Mouse (Mus musculus): Measurements from ENCODE around the gene Sod1.
"Not testable (repeated sequence)": the region's sequence is repeated elsewhere in the genome, so short reads cannot be mapped to it uniquely, and the experiment has no call there.

The Sod1 gene

DNA sequence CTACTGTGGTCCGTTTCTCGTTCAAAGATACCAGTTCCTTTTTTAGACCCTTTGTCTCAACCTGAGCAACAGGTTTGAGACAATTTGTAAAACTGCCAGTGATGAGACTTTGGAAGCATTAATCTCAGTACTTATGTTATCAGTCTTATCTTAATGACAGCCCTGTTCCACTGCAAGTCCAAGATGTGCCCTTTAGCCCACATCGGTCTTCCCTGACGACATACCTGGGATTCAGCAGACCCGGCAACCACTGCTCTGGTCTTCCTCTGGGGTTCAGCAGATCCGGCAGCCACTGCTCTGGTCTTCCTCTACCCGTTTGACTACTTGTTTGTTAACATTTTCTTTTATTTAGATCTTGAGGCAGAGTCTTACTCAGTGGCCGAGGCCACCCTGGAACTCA lies 8.8 kb upstream of the Sod1 start:
- DNase-seq (ENCODE audit: low read depth, low spot score), result no peak

DNA sequence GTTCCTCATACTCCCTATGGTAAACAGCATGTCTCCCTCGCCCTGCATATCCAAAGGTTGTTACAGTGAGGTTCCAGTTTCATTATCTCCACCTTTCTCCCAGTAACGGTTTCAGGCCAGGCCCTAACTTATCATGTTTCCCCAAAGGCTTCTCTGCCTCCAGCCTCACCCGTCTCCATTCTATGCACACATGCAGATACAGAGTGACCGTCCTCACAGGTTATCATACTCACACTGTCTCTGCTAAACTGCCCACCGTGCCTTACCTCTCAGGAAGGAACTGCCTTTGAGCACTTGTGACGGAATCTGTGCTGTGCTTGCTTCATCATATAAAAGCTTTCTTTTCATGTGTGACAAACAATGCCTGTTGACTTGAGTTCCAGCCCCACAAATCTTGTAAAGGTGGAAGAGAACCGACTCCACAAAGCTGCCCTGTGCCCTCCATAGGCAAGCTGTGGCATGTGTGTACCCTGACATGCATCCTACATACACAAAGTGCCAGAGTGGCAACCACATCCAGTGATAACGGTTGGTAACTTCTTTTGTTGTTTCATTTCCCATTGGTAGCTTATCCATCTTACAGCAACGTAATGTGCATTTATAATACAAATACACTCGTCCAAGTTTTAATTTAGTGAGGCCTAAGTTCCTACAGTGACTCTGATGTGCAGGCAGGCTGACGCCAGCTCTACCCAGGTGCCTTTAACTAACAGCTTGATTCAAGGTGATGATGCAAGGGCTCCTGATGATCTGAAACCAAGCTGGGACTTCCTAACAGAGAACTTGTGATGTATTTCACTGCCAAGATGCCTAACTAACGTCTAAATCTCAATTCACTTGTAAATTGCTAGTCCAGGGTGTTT lies 6.8 kb upstream of the Sod1 start:
- no peak for DNase-seq (ENCODE audit: low read depth, low spot score)

DNA sequence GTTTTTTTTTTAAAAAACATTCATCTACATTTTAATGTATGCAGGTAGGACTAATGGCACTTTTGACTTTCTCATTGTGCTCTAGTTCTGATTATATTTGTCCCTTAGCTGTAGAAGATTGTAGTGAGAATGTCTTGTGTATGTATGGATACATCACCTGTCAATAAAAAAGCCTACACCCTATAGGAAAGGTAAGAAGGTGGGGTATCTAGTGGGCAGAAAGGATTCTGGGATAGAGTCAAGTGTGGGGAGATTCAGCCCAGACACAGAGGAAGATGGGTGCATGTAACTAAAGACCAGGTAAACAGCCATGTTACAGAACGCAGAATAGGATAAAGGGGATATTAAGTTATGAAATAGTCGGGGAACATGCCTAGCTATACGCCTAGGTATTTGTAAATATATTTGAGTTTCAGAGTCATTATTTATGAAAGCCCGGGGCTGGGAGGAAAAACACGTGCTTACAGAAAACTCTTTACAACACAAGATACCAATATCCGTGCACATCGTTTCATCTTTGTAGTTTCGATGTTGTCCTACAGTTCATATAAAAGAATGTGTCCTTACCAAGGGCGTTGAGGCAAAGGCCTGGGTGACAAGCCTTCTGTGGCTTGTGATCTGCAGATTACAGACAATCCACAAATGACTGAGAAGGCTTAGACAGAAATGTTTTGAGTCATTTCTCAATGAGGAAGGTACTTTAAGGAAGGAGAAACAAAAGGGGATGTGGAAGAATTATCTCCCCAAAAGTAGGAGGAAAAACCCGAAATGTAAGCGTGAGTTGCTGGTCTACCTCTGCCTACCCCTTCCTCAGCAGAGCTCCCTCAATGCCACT lies 5.6 kb upstream of the Sod1 start:
- DNase-seq (ENCODE audit: low read depth, low spot score), result no peak

DNA sequence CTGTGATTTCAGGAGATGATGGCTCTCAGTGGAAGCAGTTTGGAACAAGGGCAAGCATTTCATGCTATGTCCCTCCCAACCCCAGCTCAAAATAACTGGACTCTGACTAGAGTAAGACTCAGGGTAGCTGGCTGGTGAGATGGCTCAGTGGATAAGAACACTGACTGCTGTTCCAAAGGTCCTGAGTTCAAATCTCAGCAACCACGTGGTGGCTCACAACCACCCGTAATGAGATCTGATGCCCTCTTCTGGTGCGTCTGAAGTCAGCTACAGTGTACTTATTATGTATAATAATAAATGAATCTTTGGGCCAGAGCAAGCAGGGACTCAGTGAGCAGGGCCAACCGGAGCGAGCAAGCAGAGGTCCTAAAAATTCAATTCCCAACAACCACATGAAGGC lies 4.7 kb upstream of the Sod1 start:
- not testable (repeated sequence) for DNase-seq (ENCODE audit: low read depth, low spot score)

DNA sequence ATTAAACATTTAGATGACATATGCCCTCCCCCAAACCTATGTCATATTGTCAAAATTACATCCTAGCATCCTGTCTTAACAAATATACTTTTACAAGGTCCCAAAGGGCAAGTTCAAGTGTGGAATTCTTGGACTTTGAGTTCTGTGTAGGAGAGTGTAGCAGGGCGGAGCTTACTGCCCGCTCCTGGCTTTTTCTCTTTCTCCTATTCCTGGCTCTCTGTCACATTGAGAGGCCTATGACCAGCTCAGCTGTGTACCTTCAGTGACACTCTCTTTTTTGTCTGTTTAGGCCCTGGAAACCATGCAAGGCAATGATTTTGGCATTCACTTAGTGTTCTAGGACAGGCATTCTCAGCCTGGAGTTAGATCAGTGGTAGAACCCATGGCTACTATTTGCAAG lies 4.1 kb upstream of the Sod1 start:
- no peak for DNase-seq (ENCODE audit: low read depth, low spot score)

DNA sequence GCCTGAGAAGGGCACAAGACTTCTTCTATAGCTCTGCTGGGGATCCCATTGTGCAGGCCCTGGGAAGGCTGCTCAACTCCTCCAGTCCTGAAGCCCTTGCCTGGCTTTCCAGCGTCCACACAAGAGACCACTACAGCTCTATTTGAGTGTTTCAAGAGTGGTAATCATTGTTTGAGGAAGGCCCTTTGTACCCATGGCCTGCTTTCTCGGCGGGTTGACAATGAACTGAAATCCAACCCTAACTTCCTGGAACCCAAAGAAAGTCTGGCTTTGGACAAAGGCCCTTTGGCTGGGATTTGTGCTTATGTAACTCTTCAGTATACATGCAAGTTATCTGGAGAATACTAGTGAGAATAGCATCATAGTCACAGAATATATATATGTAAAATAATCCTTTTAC lies 3.2 kb upstream of the Sod1 start:
- no peak for DNase-seq (ENCODE audit: low read depth, low spot score)

DNA sequence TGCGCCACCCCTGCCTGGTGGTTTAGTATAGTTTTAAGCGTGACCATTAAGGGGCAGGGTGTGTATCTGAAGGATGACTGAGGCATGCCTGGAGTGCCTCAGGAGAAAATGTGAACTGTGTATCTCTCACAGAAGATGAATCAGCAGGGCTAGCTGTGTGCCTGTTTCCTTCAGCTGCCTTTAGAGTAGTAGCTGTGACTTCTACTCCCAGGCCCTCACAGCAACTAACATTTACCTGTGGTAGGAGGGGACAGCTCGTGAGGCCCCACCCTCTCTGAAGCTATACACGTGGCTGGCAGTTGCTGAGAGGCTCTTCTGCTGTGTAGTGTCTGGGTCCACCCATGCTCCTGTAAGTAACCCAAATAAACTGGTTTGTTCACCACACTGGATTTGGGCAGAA lies 2.6 kb upstream of the Sod1 start:
- peak; percentile 46 for DNase-seq (ENCODE audit: low read depth, low spot score)

DNA sequence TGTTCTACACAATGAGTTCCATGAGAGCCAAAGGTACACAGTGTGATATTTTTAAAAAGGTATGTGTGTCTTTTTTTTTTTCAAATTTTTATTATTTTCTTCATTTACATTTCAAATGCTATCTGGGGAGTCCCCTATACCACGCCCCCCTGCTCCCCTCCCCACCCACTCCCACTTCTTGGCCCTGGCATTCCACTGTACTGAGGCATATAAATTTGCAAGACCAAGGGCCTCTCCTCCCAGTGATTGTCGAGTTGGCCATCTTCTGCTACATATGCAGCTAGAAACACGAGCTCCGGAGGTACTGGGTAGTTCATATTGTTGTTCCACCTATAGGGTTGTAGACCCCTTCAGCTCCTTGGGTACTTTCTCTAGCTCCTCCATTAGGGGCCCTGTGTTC lies 1.1 kb upstream of the Sod1 start:
- peak; percentile 66 for DNase-seq (ENCODE audit: low read depth, low spot score)

DNA sequence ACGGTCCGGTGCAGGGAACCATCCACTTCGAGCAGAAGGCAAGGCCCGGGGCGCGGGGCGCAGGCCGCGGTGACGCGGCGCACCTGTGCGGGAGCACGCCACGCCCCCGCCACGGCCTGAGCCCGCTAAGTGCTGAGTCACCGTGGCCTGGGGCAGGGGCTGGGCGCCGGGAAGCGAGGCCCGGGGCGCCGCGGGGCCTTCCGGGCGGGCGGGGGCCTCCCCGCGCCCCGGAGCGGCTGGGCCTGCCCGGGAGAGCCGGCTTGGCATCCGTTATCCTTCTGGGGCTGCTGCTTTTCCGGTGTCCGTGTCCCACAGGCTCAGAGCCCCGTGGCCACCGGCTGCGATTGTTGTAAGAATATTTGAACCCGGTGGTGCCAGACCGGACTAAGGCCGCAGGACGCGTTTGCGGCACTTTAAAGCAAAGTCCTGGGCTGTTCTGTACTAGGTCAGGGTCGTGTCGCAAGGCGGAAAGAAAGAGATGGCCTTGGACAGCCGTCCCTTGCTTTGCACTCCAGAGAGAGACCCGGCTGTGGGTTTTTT lies 408 bp downstream of the Sod1 start:
- DNase-seq (ENCODE audit: low read depth, low spot score), result peak; percentile 46

DNA sequence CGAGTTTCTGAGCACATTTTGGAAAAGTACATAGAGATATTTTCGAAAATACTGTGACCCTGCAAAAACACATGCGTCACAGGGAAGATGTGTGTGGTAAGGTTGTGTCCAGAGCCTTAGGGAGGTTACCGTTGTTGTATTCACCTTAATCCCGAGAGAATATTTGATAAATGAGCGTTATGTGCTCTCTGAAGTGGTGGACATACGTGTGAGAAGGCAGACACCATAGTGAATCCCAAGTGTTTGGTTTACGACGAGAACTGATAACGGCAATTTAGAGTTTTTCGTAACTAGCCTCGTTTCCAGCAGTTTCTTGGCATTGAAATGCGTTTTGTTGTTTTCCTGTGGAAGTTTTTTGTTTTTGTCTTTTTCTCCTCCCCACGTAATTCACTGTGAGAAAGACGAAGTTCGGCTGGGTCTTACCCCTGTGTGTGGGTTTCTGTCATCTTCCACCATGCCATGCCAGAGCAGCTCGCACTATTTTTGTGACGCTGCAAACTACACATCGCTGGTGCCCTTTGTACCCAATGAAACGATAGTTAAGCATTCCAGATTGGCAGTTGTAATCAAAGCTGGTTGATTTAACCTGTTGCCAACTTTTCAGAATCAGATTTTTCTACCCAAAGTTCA lies 1.0 kb downstream of the Sod1 start:
- DNase-seq (ENCODE audit: low read depth, low spot score), result no peak

DNA sequence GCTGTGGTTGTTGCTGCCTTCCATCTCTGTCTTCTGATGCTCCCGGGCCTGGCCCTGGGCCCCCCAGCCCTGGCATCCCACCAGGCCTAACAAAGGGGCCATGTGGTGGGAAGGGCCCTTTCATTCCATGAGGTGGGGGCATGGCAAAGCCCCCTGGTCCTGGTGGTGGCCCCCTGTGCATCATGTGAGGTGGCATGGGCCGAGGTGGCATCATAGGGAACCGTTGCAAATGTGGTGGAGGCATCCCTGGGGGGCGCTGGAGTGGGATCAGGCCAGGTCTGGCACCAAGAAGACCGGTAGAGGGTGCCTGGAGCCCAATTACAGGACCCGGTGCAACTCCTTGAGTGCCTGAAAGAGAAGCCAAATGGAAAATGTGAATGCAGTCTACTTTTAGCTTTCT lies 9.3 kb downstream of the Sod1 start:
- no peak for DNase-seq (ENCODE audit: low read depth, low spot score)

DNA sequence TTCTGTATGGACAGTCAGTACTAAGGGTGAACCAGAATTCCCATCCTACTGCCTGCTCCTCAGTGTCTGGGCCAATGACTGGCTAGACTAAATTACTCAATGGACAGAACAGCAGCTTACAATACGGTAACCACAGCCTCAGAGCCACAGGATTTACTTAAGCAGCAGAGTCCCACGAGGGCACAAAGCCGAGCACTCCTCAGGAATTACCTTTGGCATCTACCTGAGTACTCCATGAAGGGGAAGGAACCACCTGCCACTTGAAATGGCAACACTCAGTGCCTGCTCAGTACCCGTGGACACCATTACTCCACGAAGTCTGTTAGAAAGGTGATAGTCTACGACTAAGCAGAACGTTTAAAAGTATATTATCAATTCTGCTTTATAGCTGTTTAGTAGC lies 10.7 kb downstream of the Sod1 start:
- no peak for DNase-seq (ENCODE audit: low read depth, low spot score)

DNA sequence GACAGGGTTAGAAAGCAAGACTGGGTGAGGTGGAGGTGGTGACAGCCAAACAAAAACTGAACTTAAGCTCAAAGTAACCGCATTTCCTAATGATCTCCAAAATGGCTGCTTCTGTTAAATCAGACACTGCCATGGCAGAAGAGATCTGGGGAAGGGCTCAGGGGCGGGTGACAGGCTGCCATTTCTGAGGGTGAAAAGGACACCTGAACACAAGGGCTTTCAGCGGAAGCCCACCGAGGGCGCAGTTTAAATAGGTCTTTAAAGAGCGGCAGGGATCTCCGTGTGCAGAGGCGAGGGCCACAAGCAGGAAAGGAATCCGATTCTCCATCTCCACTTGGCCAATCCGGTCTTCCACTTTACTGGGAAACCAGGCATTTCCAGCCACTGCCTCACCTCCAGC lies 13.1 kb downstream of the Sod1 start:
- peak; percentile 63 for DNase-seq (ENCODE audit: low read depth, low spot score)

DNA sequence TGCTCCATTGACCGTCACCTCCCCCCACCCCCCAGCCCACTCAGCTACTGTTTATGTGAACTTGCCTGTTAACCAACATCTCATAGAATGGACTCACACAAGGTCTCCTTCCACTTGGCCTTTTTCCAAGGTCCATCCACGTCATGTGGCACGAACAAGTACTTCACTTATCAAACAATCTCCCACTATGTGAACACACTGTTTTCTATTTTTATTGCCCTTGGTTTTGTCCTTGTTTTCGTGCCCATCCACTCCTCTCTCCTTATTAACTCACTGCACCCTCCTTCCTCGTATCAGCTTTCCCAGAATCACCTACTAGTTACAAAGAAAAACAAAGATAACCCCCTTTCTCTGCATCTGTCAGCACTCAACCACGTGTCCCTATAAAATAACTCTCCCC lies 14.1 kb downstream of the Sod1 start:
- no peak for DNase-seq (ENCODE audit: low read depth, low spot score)

DNA sequence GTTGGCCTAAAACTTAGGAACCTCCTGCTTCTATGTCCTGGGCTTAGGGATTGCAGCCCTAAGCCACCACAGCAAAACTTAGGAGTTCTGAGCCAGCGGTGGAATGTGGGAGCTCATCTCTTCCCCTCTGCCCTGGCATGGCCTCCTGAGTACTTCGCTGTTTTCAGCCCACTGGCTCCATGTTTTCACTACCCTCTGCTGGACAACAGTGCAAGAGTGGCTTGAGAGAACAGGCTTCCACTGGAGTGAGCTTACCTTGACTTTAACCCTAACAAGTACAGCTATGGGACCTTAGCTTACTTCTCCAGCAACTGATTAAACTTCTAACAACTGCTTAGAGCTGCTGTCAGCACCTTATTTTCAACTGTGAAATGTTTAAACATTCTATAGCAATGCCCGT lies 14.6 kb downstream of the Sod1 start:
- no peak for DNase-seq (ENCODE audit: low read depth, low spot score)

DNA sequence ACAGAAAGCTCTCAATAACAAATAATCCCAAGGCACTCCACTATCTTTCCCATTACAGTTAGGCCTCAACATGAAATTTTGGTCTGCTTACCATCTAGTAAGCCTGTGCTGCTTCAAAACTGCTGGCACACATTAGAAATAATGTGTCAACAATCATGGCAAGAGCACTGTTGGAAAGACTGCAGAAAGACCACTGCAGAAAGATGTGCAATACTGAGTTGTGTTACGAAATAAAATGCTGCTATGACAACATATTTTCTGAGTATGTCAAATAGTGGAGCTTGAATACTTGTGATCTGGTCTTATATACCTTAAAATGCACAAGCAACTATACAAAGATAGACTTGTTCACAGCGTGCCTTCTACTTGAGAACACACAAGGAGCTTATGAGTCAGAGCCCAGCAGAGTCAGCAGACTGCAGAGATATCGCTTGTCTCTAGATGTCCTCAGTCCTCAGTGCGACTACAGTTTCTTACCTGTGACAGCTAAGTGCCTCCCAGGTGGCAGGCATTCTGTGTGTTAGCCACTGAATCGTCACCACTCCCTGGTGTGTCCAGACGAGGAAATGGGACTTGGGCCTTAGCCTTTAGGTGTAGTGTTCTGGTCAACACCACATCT lies 18.7 kb downstream of the Sod1 start:
- DNase-seq (ENCODE audit: low read depth, low spot score), result no peak

DNA sequence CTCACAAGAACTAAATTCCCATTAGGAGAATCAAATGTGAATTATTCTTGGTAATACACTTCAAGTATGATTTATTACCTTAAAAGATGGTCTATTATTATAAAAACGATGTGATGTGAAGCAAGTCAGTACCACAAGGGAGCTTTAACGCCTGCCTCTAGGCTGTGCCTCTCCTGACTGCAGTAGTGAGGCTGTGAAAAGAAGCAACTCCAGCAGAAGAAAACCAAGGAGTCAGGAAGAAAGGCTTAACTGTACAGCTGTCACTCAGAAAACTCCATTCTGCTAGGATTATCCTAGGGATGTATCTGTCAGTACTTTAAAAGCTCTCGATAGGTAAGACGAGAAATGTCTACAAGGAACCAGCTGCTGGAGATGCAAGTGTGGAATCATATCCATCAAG lies 21.3 kb downstream of the Sod1 start:
- DNase-seq (ENCODE audit: low read depth, low spot score), result no peak

DNA sequence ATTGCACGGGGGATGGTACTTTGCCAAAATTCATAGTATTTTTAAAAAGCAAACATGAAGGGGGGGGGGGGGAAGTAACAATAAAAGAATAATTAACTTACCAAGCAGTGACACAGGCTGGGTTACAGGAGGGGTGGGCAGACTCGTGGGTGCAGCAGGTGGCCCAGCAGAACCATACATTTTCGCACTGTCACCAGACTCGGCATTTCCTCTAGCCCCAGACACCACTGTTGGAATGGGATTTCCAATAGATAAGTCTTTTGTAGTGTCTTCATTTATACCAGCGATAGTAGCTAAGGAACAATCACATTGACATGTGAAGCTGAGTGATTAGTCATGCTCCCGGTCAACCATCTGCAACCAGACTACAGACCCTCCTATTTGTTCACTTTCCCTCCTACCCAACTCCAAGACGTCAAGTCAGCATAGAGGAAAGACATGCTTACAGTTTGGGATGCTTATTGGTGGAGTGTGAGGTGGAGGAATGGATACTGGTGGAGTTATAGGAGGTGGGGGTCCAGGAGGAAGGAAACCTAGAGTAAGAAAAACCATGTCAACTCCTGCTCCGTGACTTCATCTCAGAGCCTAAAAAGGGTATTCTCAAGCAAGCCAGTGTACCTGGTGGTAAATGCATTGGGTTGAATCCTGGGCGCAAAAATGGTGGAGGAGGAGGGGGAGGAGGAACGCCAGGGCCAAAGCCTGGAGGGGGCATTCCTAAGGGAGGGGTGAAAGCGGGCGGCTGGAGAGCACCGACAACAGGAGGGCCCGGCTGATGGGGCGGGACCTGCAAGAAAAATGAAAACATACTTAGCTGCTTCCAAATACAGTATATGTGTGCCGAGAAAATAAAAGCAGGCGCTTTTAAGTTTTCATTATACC lies 22.1 kb downstream of the Sod1 start:
- DNase-seq (ENCODE audit: low read depth, low spot score), result peak; percentile 39

DNA sequence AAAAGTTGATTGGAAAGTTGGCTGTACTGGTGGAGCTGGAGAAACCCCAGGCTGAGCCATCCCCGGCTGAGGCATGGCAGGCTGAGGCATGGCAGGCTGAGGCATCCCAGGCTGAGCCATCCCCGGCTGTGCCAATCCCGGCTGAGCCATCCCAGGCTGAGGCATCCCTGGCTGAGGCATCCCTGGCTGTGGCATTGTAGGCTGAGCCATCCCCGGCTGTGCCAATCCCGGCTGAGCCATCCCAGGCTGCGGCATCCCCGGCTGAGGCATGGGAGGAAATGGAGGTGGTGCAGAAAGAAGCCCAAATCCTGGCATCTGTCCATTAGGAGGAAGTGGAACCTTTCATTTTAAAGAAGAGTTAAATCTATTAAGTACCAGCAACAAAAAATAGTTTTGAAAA lies 29.5 kb downstream of the Sod1 start:
- DNase-seq (ENCODE audit: low read depth, low spot score), result no peak

DNA sequence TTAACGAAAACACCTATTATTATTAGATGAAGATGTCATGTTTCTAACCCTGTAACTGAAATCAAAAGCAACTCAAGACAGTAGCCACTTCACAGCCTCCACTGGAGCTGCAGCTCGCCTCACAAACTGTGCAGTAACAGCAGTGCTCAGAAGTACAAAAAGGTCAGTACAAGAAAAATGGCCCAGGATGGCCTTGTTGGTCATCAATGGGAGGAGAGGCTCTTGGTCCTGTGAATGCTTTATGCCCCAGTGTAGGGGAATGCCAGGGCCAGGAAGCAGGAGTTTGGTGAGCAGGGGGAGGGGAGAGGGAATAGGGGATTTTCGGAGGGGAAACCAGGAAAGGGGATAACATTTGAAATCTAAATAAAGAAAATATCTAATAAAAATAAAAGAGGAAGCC lies 30.7 kb downstream of the Sod1 start:
- DNase-seq (ENCODE audit: low read depth, low spot score), result not testable (repeated sequence)

DNA sequence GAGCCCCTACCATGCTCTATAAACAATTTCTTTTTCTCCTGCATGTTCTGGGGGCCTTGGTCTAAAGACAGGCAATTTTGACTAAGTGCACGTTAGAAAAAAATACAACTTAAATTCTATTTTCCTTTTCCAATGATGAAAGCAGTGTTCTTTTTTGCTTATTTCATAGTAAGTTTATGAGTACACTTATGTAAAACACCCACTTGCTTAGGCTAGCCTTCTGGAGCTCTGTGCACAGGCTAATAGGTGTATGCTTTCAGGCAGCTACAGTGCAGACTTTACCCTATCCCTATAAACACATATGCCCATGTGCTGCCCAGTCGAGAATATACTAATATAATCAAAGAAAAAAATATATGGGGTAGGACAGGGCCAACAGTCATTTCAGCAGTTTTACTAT lies 32.0 kb downstream of the Sod1 start:
- DNase-seq (ENCODE audit: low read depth, low spot score), result no peak

Measured in R1 (cell line).